Mouse (Mus musculus) ovary, postnatal 36 days (tissue): ENCODE data around the gene Ildr2.

Experiments
- DNase-seq: peaks from one replicate; pipeline ENCODE4 v3.0.0; 2022; ENCODE audit warnings: low spot score, mixed read lengths

The Ildr2 gene

DNA sequence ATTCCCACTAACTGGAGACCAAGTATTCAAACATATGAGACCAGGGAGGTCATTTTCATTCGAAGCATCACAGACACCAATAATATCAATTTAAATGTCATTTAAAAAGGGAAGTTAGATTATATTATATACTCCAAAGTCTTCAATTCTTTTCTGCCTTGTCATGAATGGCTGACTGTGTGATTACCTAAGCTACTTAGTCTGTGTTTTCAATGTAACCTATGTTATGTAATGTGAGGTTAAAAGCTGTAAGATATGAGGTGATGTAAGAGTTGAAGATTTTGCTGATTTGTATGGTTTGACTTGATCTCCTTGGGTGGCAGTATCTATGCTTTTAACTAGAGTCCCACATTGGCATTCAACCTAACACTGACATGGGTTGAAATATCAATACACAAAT lies 88.6 kb downstream of the Ildr2 start:
- DNase-seq: no peak

DNA sequence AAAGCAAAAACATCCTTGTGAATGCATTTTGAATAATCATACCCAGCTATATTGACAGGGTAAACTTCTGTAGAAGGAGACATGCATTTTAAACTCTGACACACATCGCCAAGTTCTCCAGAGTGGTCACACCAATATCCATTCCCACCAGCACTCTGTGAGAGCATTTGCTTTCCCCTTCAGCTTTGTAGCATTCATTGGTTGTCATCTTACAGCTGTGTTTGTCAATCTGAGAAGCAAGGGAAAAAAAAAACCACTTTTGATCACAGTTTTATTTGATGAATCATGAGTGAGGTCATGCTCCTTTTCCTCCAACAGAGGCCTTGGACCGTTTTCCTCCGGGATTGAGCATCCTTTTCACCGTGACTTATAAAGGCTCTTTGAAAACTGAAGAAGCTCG lies 89.6 kb downstream of the Ildr2 start:
- DNase-seq: no peak

DNA sequence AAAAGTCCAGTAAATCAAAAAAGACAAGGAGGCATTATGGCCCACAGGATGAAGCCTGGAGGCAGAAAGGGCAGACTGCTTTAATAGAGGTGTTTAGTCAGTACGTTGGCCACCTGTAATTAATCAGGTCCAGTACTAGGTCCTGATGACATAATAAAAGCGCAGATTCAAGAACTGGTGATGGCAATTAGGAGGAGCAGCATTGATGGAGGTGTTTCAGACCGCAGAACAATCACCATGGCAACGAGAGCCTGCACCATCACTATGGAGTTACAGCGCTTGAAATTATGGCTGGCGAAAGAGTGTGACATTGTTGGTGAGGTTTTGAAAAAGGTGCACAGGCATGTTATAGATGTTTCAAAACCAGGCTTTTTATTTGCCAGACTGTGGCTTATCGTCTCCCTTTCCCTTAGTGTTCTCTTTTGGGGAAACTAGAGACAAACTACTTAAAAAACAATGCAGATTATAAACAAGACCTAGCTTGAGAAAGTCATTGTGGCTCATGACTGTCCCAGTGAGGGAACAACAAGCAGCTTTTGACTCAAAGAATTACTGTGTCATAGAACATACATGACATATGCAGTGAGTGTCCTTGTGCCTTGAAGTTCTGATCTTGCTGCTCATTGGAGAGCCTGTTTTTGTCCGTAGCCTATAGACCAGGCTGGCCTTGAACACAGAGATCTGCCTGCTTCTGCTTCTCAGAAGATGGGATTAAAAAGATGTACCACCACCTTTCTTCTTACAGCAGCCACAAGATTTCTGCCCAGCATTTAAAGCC lies 90.5 kb downstream of the Ildr2 start:
- no peak for DNase-seq

DNA sequence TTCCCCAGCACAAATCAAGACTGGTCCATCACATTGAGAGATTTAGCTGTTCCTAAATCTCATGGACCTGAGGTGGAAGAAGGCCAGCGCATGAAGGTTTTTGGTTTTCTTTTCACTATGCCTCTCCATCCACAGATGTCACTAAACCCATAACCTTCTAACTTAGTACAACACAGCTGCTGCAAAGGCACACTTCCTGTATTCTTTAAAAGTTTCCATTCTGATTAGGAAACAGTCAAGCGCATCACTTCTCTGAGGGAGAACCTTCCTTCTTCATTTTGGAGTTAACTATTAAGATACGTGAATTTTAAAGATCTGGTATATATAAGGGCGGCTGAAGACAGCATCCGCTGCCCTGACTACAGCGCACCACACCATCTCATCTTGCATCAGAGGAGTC lies 91.7 kb downstream of the Ildr2 start:
- DNase-seq: no peak

DNA sequence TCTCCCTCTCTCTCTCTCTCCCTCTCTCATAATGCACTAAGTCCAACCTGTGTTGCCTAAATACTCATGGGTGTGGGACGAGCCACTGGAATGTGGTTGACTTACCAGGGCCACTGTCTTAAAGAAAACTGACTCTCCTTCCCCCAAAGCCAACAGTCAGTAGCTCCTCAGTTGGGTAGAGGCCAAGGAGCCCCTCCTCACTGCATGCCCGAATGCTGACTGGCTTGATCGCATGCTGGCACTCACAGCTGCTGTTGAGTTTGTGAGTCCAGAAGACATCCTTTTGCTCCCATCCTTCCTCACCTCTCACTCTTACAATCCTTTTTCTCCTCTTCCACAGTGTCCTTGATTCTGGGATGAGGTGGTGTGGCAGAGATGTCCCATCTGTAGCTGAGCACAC lies 93.0 kb downstream of the Ildr2 start:
- DNase-seq: no peak

DNA sequence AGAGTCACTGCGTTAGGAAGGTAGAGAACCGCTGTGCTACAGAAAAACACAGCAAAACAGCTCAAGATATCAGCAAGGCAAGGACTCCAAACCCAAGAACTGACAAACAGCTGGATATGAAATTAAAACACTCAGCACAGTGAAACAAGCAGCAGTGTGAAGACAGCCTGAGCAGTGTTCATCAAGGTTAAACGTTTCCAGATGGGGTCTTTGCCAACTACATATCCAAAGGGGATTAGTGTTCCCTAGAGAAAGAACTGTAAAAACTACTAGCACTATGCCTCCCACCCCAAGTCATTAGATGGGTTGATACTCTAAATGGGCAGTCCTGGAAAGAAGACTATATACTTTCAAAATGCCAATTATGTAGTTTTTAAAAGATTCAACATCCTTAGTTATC lies 95.4 kb downstream of the Ildr2 start:
- no peak for DNase-seq

DNA sequence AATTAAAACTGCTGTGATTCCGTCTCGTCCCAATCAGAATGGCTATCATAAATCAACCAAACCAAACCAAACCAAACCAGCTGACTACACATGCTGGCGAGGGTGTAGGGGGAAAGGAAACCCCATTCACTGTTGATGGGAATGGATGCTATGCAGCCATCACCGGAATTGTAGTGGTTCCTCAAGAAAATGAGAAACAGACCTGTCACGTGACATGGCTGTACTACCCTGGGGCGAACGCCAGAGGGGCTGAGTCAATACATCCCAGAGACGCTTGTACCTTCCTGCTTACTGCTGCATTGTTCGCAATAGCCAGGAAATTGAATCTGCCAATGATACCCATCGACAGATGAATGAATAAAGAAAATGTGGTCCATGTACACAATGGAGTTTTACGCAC lies 95.8 kb downstream of the Ildr2 start:
- no peak for DNase-seq

DNA sequence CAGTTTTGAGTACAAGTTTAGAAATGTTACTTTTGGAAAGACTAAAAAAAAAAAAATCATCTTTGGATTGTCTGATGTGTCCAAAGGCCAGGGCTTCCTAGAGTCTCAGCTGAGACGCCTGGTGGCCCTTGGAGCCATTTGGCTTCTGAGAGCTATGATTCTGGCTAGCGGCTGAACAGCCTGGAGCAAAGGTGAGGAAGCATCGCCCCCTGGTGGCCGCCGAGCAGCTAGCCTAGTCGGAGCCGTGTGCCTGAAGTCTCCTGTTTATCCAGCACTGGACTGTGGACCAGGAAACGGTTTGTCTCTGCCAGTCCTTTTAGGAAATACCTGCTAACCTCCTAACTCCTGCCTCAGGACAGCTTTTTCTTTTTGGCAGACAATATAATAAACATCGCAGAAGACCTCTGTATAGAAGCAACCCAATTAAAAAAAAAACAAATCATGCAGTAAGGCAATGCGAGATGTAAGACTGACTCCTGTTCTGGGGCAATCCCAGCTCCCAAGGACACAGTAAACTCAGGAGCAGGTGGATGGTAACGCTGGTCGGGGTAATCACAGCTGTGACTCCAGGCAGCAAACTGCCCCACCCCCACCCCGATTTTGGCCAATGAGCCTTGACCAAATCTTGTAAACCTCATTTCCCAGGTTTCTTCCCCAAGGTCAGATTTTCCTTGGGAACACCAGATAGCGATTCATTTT lies 106.4 kb downstream of the Ildr2 start:
- peak; percentile 84 for DNase-seq

DNA sequence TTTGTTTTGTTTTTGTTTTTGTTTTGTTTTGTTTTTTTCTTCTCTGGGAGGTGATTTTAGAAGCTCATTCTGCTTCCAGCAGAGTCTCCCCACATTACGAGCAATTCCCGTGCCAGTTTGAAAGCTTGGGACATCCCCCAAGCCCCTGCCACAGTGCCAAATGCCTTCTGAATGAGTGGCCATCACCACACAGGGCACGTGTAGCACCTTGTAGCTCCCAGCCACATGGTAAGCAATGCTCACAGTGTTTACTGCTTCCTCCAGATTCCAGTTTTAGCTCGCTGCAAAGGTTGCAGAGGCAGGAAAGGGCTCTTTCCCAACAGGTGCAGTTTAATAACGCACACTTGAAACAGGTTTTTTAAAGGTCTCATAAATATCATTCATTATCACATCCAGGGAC lies 107.0 kb downstream of the Ildr2 start:
- no peak for DNase-seq

DNA sequence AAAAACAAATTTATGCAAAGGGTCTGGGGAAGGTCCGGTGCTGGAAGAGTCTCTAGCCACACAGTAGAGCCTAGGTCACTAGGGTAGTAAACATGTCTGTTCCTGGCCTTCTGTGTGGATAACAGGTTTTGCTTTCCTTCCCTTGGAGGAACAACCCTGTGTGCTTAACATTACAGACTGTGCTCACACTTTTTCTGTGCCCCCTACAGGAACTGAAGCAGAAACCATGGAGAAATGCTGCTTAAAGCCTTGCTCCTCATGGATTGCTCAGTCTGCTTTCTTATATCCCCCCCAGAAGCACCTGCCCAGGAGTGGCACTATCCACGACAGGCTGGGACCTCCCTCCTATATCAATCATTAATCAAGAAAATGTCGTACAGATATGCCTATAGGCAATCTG lies 107.9 kb downstream of the Ildr2 start:
- no peak for DNase-seq

DNA sequence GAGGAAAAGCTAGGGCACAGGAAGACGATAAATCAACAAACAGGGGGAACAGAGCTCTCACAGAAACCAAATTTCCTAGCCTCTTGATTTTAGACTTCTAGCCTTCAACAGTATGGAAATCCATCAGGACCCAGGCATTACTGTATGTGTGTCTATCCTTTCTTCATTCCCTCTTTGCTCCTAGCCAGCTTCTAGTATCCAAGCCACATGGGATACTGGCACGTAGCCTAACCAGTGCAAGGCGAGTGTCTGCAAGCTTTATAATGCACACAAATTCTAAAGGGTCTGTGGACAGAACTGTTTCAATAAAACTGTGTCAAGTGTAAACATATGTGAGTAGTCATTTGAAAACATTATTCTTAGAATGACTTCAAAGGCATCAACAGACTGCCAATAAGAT lies 108.7 kb downstream of the Ildr2 start:
- no peak for DNase-seq

DNA sequence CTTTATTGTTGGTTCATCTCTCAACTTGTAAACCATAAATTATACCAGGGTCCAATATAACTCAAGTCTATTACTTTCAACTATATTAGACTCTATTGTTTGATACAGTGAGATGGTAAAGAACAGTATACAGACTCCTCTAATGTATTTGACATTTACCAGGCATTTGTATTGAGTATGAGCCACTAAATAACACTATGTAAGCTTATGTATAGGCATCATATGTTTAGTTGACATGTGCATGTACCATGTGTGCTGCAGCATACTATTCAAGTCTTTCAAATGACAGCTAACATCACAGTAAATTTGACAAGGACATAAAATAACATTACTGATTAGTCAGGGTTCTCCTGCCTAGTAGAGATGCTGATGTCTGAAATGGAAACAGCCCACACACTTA lies 109.2 kb downstream of the Ildr2 start:
- DNase-seq: no peak
